Mouse (Mus musculus): Measurements from ENCODE around the gene Kcnip4. TPM values are rescaled to one million over a fixed set of nuclear protein-coding genes. Genes with fewer than 3 reads are reported as not detected.
A peak's percentile ranks its signal among the peaks of the same experiment; 100 is the strongest.

Kcnip4 gene
- polyA plus RNA-seq, 1 experiment from 2014 or later = 0.15 TPM

GRCm38 (mm10) chr5:48483112-48483511, 1041.6 kb downstream of the Kcnip4 start:
- H3K4me1 ChIP-seq (replicated peaks) = no peaks in the 10 kb centered on the region
- H3K4me3 ChIP-seq (replicated peaks) = no peak overlapping the region
- H3K27ac ChIP-seq = no peak overlapping the region
- DNase-seq (no peak), ATAC-seq (ENCODE audit: low read depth) (no peak)
- no peaks in the 10 kb centered on the region for H3K27me3 ChIP-seq
- 59% methylated on average over 2 of the region's 2 CpGs for WGBS (ENCODE audit: insufficient replicate concordance)
- H3K36me3 ChIP-seq = no peaks in the 10 kb centered on the region
- no peak overlapping the region for H3K9ac ChIP-seq
- H3K4me2 ChIP-seq = no peak overlapping the region
- H3K9me3 ChIP-seq (replicated peaks) = no peaks in the 10 kb centered on the region

GRCm38 (mm10) chr5:48460221-48460620, 1064.5 kb downstream of the Kcnip4 start:
- Histone ChIP-seq H3K9ac (no peak overlapping the region), H3K27me3 (no peaks in the 10 kb centered on the region), H3K27ac (no peak overlapping the region), H3K9me3 (replicated peaks) (no peaks in the 10 kb centered on the region), H3K4me1 (replicated peaks) (no peaks in the 10 kb centered on the region), H3K36me3 (no peaks in the 10 kb centered on the region), H3K4me2 (no peak overlapping the region), H3K4me3 (replicated peaks) (no peak overlapping the region)
- no peak for ATAC-seq (ENCODE audit: low read depth)
- 44% methylated on average over 2 of the region's 2 CpGs for WGBS (ENCODE audit: insufficient replicate concordance)
- DNase-seq = no peak

DNA sequence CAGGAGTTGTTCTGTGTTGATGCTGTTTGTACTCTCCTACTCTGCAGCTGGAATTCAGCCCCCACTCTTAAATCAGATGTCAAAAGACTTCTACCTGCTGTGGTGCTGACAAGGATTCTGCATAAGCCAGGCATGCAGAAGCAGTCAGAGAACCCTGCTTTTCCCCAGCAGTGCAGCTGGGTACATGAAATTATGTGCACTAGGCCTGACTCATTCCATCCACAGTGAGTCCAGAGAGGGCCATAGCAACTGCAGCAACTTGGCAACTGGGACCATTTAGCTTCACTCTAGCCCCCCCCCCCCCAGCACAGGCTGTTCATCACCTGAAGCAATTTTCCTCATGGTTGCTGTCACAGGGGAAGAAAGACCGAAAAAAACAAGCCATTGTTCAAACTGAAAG, 1075.8 kb downstream of the Kcnip4 start:
- no peaks in the 10 kb centered on the region for H3K27me3 ChIP-seq
- ATAC-seq (ENCODE audit: low read depth) = no peak
- no peak overlapping the region for H3K9ac ChIP-seq
- H3K9me3 ChIP-seq (replicated peaks) = no peaks in the 10 kb centered on the region
- no peaks in the 10 kb centered on the region for H3K36me3 ChIP-seq
- H3K4me2 ChIP-seq = no peak overlapping the region
- H3K4me3 ChIP-seq (replicated peaks) = no peak overlapping the region
- no peak for DNase-seq
- no peaks in the 10 kb centered on the region for H3K4me1 ChIP-seq (replicated peaks)
- H3K27ac ChIP-seq = no peak overlapping the region
- 50% methylated on average over 1 of the region's 1 CpGs for WGBS (ENCODE audit: insufficient replicate concordance)

GRCm38 (mm10) chr5:48430459-48430858, 1094.2 kb downstream of the Kcnip4 start:
- Histone ChIP-seq H3K27ac (no peak overlapping the region), H3K4me3 (replicated peaks) (no peak overlapping the region), H3K9ac (no peak overlapping the region), H3K27me3 (no peaks in the 10 kb centered on the region), H3K9me3 (replicated peaks) (no peaks in the 10 kb centered on the region), H3K36me3 (no peaks in the 10 kb centered on the region), H3K4me1 (replicated peaks) (no peaks in the 10 kb centered on the region), H3K4me2 (no peak overlapping the region)
- no peak for ATAC-seq (ENCODE audit: low read depth)
- DNase-seq = no peak

GRCm38 (mm10) chr5:48421957-48422356, 1102.8 kb downstream of the Kcnip4 start:
- WGBS (ENCODE audit: insufficient replicate concordance) = 48% methylated on average over 1 of the region's 1 CpGs
- Histone ChIP-seq H3K4me2 (no peak overlapping the region), H3K4me1 (replicated peaks) (no peaks in the 10 kb centered on the region), H3K36me3 (no peaks in the 10 kb centered on the region), H3K9me3 (replicated peaks) (no peaks in the 10 kb centered on the region), H3K4me3 (replicated peaks) (no peak overlapping the region), H3K9ac (no peak overlapping the region), H3K27me3 (no peaks in the 10 kb centered on the region), H3K27ac (no peak overlapping the region)
- no peak for ATAC-seq (ENCODE audit: low read depth)
- no peak for DNase-seq

DNA sequence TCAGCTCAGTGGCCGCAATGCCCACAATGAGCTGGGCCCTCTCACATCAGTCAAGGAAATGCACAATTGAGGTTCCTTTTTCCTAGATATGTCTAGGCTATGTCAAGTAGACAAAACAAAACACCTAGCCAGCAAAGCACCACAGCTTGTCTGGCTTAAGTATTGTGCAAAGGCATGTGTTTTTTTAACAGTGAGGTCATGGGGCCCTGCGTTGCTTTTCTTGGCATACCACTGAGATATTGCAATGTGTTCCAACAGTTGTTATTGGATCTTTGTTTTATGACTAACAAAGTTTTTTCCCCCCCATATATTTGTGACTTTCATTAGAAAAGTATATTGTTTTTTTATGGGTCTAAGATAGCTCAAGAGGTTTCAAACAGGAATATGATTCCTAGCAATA, 1105.0 kb downstream of the Kcnip4 start:
- Histone ChIP-seq H3K9ac (no peak overlapping the region), H3K4me2 (no peak overlapping the region), H3K27ac (no peak overlapping the region), H3K4me1 (replicated peaks) (no peaks in the 10 kb centered on the region), H3K4me3 (replicated peaks) (no peak overlapping the region), H3K9me3 (replicated peaks) (no peaks in the 10 kb centered on the region), H3K36me3 (no peaks in the 10 kb centered on the region), H3K27me3 (no peaks in the 10 kb centered on the region)
- DNase-seq (no peak), ATAC-seq (ENCODE audit: low read depth) (no peak)
- 77% methylated on average over 2 of the region's 2 CpGs for WGBS (ENCODE audit: insufficient replicate concordance)

DNA sequence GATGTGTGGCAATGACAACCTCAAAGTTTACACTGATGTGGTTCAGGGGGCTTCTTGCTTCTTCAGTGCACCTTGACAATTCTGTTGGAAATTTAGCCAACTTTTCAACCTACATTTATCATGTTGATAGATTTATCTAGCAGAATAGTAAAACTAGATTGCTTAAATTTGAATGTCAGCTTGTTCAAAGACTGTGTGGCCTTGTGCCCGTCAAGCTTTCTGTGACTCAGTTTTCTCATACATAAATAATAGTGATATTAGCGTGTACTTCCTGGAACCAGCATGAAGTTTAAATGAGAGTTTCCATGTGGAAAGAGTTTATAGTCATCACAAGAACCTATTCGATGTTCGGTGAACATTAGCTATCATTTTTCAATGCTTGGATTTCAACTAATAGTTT, 1112.4 kb downstream of the Kcnip4 start:
- no peaks in the 10 kb centered on the region for H3K9me3 ChIP-seq (replicated peaks)
- no peak for DNase-seq
- H3K27ac ChIP-seq = no peak overlapping the region
- no peaks in the 10 kb centered on the region for H3K27me3 ChIP-seq
- H3K4me2 ChIP-seq = no peak overlapping the region
- no peak overlapping the region for H3K9ac ChIP-seq
- no peak overlapping the region for H3K4me3 ChIP-seq (replicated peaks)
- no peaks in the 10 kb centered on the region for H3K36me3 ChIP-seq
- H3K4me1 ChIP-seq (replicated peaks) = no peaks in the 10 kb centered on the region
- no peak for ATAC-seq (ENCODE audit: low read depth)
- WGBS (ENCODE audit: insufficient replicate concordance) = 81% methylated on average over 4 of the region's 4 CpGs

- Histone ChIP-seq H3K9ac (no peak overlapping the region), H3K27ac (no peak overlapping the region), H3K36me3 (no peaks in the 10 kb centered on the region), H3K4me1 (replicated peaks) (no peaks in the 10 kb centered on the region), H3K4me3 (replicated peaks) (no peak overlapping the region), H3K9me3 (replicated peaks) (no peaks in the 10 kb centered on the region), H3K27me3 (no peaks in the 10 kb centered on the region), H3K4me2 (no peak overlapping the region)
- WGBS (ENCODE audit: insufficient replicate concordance) = 73% methylated on average over 4 of the region's 4 CpGs
- no peak for DNase-seq
- ATAC-seq (ENCODE audit: low read depth) = no peak
These were observed 1113.2 kb downstream of the Kcnip4 start for GRCm38 (mm10) chr5:48411462-48411861.

- Histone ChIP-seq H3K36me3 (no peaks in the 10 kb centered on the region), H3K9me3 (replicated peaks) (no peaks in the 10 kb centered on the region), H3K27ac (no peak overlapping the region), H3K27me3 (no peaks in the 10 kb centered on the region), H3K4me1 (replicated peaks) (no peaks in the 10 kb centered on the region), H3K9ac (no peak overlapping the region), H3K4me2 (no peak overlapping the region), H3K4me3 (replicated peaks) (no peak overlapping the region)
- 74% methylated on average over 5 of the region's 5 CpGs for WGBS (ENCODE audit: insufficient replicate concordance)
- DNase-seq (no peak), ATAC-seq (ENCODE audit: low read depth) (no peak)
These were observed 1114.4 kb downstream of the Kcnip4 start for GRCm38 (mm10) chr5:48410348-48410747.

DNA sequence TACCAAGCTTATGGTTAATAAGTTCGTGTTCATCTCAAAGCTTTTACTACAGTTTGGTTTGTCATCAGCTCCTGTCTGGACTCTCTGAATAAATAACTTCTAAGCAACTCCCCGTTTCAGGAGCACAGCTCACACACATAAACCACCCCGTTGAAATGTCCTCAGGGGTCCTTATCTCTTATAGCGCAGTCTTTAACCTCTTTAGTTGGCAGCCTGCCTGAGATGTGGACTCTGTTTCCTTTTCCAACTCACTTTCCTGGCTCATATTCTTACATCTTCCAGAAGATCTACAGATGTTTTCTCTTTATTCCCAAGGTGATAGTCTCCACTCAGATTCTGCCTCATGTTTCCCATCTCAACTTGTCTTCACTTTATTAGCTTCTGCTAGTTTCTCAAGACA, 1116.4 kb downstream of the Kcnip4 start:
- 57% methylated on average over 4 of the region's 4 CpGs for WGBS (ENCODE audit: insufficient replicate concordance)
- ATAC-seq (ENCODE audit: low read depth) = no peak
- H3K27me3 ChIP-seq = no peaks in the 10 kb centered on the region
- H3K9ac ChIP-seq = no peak overlapping the region
- H3K4me3 ChIP-seq (replicated peaks) = no peak overlapping the region
- no peaks in the 10 kb centered on the region for H3K36me3 ChIP-seq
- no peaks in the 10 kb centered on the region for H3K9me3 ChIP-seq (replicated peaks)
- no peak overlapping the region for H3K27ac ChIP-seq
- H3K4me2 ChIP-seq = no peak overlapping the region
- H3K4me1 ChIP-seq (replicated peaks) = no peaks in the 10 kb centered on the region
- no peak for DNase-seq

DNA sequence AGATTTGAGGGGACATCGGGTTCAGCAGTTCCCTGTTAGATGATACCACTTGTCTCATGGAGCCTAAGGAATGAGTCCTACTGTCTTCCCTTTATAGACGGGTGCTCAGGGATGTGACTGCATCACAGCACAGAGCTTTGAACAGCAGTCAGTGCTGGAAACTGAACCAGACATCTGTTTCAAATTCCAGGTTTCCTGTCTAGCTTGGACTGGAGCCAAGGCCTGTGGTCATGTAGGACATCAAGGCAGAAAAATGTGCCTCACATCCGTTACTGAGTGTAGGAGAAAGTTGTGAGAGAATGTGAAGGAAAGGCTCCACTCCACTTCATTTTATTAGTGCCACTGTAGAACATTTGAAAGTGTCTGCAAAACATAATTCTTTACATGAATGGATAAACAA, 1122.2 kb downstream of the Kcnip4 start:
- 68% methylated on average over 3 of the region's 3 CpGs for WGBS (ENCODE audit: insufficient replicate concordance)
- ATAC-seq (ENCODE audit: low read depth) = no peak
- no peak for DNase-seq

GRCm38 (mm10) chr5:48371890-48372766, 1152.6 kb downstream of the Kcnip4 start:
- peak overlapping the region; percentile 85 for H3K4me3 ChIP-seq (replicated peaks)
- ATAC-seq (ENCODE audit: low read depth) (peak; percentile 98), DNase-seq (peak; percentile 81)
- H3K9me3 ChIP-seq (replicated peaks) = no peaks in the 10 kb centered on the region
- H3K27ac ChIP-seq = peak overlapping the region; percentile 66; the same call in 1 of the 2 replicates
- H3K27me3 ChIP-seq = no peaks in the 10 kb centered on the region
- H3K36me3 ChIP-seq = 0 out of 2 replicates have a peak, but pooled peaks cover 9% of the 10 kb centered on the region
- WGBS (ENCODE audit: insufficient replicate concordance) = under 1% methylated on average over 44 of the region's 44 CpGs
- peaks cover 4% of the 10 kb centered on the region for H3K4me1 ChIP-seq (replicated peaks)
- peak overlapping the region; percentile 71 for H3K4me2 ChIP-seq
- peak overlapping the region; percentile 80 for H3K9ac ChIP-seq

More for the DNA sequence above, 1122.2 kb downstream of the Kcnip4 start:
- H3K27me3 ChIP-seq = no peaks in the 10 kb centered on the region
- no peak overlapping the region for H3K9ac ChIP-seq
- H3K9me3 ChIP-seq (replicated peaks) = no peaks in the 10 kb centered on the region
- H3K36me3 ChIP-seq = no peaks in the 10 kb centered on the region
- H3K4me2 ChIP-seq = no peak overlapping the region
- H3K4me1 ChIP-seq (replicated peaks) = no peaks in the 10 kb centered on the region
- no peak overlapping the region for H3K27ac ChIP-seq
- H3K4me3 ChIP-seq (replicated peaks) = no peak overlapping the region

Measured in liver, embryonic 13.5 days (tissue).